Mouse (Mus musculus): ENCODE measurements around the gene Ebf1. TPM values are rescaled to one million over a fixed set of nuclear protein-coding genes. Genes with fewer than 3 reads are reported as not detected.

Ebf1 gene
- total RNA-seq, 2 experiments from 2014 or later = 55.7 to 56.6 TPM

DNA sequence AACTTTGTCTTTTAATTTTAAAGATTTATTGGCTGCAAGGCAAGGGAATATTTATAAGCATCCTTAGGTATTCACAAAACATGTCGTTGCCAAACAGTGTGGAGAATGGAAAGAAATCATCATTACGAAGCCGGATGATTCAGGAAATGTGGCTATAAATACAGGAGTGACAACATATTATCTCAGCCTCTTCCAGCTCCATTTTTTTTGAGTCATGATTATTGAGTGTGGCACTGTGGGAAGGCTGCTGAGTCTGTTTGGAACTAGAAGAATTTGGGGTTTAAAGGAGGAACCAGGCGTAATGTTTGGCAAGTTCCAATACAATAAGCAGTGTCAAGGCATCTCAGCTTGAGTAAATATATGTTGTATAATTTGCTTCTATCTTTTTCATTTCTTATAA is 326.7 kb downstream of the Ebf1 start:
- DNase-seq (ENCODE audit: low spot score in 2 of 2) = no peak

DNA sequence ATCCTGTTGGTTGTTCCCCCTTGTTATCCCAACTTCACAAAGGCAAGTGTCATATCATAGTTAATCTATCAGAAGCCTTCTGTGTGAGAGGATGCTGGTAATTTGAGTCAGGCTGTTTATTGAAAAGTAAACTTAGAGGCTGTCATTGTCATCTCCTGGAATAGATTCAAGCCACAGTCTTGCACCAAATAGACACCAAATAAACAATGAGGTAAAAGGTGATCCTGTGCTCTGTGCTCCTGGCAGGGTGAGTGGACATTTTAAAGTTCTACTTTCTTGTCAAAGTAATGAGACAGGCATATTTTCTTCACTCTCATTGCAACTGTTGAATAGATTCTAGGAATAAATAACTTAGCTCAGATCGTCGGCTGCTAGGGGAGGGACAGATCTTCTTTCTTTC is 327.3 kb downstream of the Ebf1 start:
- no peak for DNase-seq (ENCODE audit: low spot score in 2 of 2)

DNA sequence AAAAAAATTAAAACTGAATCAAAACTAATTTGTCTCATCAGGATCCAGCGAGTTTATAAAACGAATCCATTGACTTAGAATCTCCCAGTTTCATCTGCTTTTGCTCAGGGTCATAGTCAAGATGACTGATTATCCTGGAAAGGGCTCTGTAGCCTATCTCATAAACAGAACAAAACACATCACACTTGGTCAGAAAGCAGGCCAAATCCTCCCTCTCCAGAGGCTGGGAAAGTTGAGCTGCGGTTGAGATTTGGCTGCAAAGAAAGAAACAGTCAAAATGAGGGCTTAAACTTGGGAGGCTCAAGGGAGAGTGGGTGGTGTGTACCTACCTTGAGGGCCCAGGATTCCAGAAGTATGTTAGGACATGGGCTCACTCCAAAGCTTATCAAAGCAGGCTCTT is 329.5 kb downstream of the Ebf1 start:
- no peak for DNase-seq (ENCODE audit: low spot score in 2 of 2)

DNA sequence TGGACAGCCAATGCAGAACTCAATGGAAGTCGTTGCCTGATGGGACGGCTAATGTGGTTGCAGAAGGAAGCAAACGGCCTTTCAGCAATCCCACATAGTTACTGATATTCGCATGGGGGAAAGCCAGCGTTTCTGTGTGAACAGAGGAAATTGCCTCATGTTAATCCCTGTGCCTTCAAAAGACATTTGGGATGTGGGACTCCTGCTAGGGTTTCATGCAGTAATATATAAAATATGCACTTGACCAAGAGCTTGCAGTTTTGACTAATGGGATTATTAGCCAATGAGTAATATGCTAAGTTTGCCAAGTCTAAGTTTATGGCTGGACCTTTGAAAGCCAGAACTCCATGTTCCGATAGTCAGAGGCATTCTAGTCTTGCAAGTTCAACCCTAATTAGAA is 331.4 kb downstream of the Ebf1 start:
- DNase-seq (ENCODE audit: low spot score in 2 of 2) = no peak

DNA sequence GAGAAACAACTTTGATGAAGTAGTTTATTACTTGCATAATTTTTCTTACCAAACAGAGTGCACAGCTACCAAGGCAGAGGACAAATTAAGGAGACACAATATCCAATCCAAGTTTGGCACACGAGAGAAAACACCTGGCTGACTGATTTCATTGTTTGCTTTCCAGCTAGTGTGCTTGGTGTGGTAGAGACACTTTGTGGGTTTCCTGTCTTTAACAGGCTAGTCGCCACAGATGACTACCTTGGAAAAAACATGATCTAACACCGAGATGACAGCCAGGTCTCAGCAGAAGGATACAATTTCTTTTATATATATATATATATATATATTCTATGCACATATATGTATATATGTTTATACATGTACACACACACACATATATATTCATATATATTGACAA is 332.0 kb downstream of the Ebf1 start:
- no peak for DNase-seq (ENCODE audit: low spot score in 2 of 2)

DNA sequence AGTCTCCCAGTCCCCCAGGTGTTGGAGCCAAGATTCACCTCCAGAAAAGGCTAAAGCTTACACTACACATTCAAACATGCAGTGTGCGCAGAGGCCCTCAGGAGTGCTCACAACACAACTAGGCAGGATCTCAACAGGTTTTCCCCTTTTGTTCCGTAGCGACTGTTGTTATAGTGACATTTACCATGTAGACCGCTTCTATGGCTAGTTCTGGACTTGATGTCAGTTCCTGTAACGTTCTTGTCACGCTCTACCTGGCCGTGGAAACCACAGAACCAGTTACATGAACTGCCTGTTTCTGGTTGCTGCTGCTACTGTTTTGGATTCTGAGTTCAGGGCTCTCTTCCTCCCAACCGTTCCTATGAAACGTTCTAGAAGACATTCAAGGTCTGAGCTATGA is 333.2 kb downstream of the Ebf1 start:
- no peak for DNase-seq (ENCODE audit: low spot score in 2 of 2)

DNA sequence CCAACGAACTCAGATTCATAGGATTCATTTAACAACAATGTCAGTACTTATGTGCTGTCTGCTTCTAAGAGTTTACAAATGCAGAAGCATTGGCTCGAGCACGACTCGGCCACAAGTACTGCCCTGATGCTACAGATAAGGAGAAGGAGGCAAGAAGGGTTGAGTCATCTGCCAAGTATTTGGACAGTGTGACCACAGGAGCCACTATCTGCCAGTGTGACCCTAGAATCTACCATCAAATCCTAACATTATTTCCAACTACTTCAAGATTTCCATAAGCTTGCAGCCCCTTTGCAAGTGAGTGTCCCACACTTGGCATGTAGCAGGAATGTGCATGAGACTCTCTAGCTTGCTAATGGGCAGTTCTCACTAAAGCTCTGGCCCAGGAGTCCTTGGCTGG is 334.4 kb downstream of the Ebf1 start:
- no peak for DNase-seq (ENCODE audit: low spot score in 2 of 2)

DNA sequence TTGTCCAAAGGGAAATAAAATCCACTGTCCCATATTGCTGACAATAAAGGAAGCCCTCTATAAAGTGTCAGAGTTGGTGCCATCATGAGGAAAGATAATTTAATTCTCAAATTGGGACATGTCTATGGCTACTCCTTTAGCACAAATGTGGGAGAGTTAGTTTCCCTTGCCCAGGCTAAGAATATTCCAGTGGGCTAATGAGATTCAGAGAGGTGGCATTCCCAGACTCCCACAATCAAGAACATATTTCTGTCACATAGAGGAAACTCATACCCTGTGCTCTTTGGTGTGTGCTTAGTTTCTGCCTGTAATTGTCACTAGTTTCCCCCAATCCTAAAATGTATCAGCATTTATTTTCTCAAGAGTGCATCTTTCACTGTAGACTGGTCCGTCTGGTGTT is 336.2 kb downstream of the Ebf1 start:
- DNase-seq (ENCODE audit: low spot score in 2 of 2) = no peak

DNA sequence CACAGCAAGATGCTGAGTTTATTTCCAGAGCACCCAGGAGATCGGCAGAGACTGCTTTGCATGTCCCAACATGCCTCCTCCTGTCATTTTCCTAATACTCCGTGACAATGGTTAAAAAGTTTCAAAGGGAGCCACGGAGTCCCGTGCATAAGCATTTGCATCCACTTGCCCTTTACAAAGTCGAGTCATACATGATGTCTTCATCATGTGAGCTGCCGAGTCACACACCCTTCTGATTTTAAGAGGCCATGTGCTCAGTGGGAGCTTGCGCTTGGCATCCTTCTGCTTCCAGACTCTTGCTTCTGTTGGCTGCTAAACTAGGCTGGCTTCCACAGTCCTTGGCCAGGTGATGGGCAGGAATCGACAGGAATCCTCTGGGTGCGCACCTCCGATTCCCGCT is 336.7 kb downstream of the Ebf1 start:
- no peak for DNase-seq (ENCODE audit: low spot score in 2 of 2)

DNA sequence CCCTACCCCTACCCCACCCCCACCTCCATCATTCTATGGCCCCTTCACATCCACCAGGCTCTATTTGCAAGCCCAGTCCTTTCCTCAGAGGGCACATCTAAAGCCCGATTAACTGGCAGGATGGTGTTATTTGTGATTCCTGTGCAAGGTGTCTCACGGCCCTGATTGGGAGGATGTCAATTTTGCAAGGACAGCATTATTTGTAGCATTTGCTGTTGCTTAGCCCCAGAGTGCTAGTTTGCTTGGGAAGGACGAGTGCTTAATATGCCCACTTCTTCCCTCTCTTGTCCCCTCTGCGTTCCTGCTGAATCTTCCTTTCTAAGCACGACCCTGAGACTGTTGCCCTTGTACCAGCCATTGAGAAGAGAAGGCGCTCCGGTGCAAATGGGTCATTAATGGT is 337.2 kb downstream of the Ebf1 start:
- DNase-seq (ENCODE audit: low spot score in 2 of 2) = no peak

DNA sequence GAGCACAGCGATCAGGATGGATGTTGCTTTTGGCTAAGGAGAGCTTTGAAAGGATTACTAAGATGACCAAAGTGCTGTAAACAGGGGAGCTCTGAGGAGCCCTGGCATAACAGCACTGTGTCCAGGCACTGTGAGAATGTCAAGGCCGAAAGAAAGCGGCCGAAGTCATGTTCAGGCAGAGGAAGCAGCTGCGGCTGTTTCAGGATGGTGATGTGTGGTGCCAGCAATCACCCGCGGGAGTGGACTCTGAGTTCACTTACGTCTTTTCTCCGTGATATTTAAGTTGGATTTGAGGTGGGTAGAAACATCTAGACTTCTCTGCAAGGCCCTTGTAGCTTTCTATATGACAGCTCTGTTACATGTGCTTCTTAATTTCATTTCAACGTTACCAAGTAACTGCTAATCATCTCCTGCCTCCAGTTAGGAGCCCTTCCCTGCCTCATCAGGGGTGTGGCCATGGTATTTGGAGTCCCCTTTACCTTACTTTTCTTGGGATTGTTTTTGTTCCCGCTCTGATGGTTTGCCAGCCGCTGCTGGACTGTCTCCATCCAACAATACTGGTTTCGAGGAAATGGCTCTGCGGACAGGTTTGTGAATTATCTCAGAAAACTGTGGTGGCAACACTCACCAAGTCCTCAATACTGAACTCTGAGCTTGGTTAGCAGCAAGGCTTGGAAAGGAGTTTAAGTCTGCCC is 345.8 kb downstream of the Ebf1 start:
- DNase-seq (ENCODE audit: low spot score in 2 of 2) = no peak

DNA sequence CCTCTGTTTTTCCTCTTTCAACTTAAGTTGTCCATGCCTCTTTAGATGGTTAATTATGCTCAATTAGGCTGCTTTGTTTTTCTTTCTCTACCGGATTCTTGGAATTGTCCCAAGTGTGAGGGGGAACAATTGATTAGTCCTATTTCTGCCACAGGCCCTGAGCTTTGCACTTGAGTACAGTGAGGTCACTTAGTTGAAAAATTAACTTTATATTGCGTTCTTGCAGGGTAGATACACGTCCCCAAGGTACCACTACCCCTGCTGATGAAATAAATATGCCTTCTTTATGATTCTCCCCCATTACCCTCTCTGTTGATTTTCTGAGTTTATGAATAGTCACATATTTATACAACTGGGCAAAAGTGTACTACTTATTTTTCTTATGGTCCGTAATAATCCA is 351.9 kb downstream of the Ebf1 start:
- DNase-seq (ENCODE audit: low spot score in 2 of 2) = no peak

DNA sequence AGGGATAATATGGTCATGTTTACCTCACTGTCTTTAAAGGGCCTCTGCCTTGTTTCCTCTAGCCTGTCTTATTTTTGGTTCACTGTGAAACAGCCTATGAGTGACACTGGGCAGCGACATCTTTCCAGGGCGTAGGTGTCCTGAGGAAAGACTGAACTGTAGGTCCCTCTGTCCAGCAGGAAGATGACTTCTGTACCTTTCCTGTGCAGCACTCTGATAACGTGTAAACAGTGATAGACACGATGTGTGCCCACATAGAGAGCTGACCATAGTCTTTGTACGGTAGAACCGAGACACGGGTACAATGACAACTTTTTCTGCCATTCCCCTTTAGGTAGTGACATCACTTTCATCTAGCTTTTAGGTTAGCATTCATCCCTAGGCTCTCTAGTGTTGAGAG is 357.2 kb downstream of the Ebf1 start:
- no peak for DNase-seq (ENCODE audit: low spot score in 2 of 2)

DNA sequence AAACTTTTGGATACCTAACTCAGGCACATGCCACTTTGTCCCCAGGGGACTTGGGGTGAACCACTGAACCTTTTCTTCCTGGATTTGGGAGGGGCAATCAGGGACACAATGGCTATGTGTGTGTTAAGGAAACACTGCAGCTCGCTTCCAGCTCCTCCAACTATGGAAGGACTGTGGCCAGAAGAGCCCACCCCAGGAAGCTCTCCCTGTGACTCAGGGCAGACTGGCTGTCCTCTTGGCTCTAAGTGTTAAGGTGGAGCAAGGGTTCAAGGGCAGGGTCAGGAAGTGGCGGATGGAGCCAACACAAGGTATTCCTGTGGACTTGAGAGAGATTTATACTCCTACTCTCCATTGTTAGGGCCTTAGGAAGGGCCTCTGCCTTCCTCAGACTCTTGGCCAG is 358.0 kb downstream of the Ebf1 start:
- no peak for DNase-seq (ENCODE audit: low spot score in 2 of 2)

DNA sequence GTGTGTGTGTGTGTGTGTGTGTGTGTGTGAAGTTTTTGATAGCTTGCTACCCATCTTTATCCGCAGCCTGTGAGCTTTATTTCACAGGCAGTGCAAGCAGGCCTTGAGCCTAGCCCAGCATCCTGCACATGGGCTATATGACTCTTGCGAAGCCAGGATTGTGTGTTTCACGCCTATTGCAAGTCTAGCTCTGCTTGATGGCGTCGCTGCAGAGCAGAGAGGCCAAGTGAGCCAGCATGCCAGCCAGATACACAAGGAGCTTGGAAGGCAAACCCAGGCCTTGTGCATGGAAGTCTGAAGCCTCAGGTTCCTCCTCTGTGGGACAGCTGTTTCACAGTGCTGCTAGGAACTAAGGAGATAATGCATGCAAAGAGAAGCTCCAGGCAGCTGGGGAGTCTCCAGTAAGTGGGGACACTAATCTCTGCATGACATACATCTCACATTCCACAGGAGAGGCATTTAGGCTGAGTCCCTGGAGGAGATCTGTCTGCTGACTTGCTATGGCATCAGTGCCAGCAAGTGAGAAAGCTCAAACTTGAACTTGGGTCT is 359.2 kb downstream of the Ebf1 start:
- DNase-seq (ENCODE audit: low spot score in 2 of 2) = no peak

DNA sequence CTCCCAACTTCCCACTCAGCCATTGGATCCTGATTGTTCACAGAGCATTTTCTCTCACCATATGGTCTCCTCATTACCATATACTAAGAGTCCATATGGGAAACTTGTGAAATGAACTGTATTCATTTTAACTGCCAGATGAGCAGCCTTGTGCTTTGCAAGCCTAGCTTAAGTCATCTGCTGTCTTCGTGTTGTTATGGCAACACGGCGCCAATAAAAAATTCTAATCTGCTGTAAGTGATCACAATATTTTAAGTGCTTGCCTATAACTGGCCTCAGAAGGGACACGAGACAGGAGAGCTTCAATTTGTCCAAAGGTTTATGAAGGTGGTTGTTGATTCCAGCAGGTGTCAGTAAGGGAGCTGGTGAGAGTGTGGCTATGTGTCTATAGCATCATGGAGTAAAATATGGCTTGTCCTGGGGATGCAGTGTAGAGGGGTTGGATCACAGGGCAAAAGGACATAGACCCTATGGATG is 360.8 kb downstream of the Ebf1 start:
- no peak for DNase-seq (ENCODE audit: low spot score in 2 of 2)

DNA sequence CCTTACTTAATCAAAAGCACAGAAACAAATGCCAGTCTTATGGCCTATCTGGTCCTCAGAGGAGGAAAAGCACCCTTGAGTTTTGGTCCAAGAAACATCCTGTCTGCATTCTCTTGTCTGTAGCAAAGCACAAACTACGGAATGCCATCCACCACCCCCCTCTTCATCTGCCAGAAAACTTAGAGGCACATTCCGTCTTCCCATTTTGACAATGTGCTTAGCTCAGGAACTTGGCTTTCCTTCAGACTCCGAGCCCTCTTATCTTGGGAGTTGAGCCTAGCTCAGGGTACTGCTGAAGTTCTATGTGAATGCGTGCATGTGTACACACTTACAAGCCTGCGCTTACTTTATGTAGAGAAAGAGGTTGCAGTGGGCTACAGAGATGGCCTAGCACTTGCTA is 362.3 kb downstream of the Ebf1 start:
- no peak for DNase-seq (ENCODE audit: low spot score in 2 of 2)

DNA sequence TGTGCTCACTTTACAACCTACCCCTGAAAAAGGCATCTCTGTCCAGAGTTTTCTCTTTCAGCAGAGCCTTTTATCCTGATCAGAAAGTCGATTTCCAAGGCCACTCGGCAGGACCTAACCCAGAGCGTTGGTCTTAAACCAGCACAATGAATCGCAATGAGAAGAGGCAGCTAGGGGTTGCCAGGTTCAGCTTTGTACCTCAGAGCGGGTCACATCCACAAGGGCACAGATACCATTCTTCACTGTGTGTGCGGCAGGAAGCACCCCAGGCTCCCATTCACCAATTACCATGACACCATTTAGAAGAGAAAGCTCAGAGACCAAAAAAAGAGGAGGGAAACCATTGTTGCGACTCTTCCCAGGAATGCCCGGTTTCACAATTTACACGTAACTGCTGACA is 365.1 kb downstream of the Ebf1 start:
- DNase-seq (ENCODE audit: low spot score in 2 of 2) = no peak

DNA sequence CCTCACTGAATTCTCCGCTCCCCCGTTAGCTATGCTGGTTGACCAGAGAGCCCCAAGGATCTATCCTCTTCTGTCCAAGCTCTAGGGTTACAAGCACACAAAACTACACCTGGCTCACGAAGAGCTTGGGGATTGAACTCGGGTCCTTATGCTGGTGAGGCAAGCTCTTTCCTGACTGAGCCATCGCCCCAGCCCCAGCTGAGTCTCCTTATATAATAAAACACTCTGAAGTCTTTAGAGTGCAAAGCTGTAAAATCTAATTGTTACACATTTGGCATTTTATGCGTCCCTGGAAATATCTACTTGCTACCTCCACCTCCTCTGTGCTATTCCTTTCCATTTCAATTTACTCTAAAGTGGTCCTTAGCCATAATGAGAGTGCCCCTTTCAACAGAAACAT is 366.8 kb downstream of the Ebf1 start:
- DNase-seq (ENCODE audit: low spot score in 2 of 2) = no peak

DNA sequence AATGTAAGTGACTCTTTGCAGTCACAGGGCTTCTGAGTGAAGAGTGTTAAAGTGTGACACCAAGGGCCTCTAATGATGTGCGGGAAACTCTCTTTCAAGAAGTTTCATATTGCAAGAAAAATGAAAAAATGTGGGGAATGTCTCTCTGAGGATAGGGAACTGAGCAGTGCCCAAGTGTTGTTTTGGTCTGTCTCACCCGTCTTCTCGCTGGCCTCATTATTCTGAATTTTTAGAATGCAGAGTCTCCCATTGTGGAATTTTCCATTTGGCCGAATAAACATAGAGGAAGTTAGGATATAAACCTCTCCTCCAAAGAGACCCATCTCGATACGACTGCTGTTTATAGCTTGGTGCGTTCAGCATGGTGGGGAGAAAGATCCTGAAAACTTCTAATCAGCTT is 367.3 kb downstream of the Ebf1 start:
- no peak for DNase-seq (ENCODE audit: low spot score in 2 of 2)

DNA sequence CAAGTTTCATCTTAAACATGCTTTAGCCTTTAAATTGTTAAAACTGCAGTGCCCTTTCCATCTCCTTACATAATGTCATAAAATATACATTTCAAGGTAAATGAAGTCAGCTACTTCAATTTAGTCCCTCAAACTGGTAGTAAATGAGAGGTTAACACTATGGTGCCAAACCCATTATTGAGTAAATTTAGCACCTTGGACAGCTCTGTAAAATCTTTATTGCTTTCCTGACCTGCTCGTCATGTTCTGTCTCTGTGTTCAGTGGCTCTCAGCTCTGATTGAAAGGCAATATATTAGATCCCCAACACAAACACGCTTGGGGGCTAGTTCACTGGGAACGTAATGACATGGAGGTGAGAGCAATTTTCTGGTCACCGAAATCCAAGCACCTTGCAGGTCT is 370.7 kb downstream of the Ebf1 start:
- no peak for DNase-seq (ENCODE audit: low spot score in 2 of 2)

DNA sequence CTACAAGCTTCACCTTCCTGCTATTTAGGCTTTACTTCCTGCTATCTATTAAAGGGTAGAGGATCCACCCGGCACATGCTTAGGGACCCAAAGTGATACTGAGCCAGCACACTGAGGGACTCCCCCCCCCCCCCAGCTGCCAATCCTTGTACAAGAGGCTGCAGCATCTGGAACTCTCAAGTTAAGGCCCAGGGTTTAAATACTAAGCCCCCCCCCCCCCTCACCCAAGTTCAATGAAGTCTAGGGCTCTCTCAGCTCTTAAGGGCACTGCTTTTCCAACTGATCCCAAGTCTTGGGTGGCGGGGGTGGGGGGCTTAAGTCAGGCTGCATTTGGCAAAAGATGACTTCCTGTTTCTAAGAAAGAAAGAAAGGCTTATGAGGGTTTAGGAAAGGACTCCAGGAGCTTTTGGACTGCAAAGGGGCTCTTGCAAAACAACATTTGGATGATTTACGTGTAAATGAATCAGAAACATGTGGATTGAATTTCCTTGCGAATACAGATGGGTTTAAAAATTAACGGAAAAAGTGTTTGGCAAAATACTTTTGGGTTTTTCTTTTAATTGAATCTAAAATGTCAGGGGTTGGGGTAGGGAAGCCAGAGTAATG is 385.7 kb downstream of the Ebf1 start:
- DNase-seq (ENCODE audit: low spot score in 2 of 2) = no peak
